Mouse (Mus musculus) brain, embryonic 18.5 days (tissue): ENCODE data around the gene Sorl1.

Source experiments
- DNase-seq: peaks from one replicate; pipeline ENCODE4 v3.0.0-alpha.2; 2012; ENCODE audit warnings: low read depth, low spot score

Gene Sorl1

DNA sequence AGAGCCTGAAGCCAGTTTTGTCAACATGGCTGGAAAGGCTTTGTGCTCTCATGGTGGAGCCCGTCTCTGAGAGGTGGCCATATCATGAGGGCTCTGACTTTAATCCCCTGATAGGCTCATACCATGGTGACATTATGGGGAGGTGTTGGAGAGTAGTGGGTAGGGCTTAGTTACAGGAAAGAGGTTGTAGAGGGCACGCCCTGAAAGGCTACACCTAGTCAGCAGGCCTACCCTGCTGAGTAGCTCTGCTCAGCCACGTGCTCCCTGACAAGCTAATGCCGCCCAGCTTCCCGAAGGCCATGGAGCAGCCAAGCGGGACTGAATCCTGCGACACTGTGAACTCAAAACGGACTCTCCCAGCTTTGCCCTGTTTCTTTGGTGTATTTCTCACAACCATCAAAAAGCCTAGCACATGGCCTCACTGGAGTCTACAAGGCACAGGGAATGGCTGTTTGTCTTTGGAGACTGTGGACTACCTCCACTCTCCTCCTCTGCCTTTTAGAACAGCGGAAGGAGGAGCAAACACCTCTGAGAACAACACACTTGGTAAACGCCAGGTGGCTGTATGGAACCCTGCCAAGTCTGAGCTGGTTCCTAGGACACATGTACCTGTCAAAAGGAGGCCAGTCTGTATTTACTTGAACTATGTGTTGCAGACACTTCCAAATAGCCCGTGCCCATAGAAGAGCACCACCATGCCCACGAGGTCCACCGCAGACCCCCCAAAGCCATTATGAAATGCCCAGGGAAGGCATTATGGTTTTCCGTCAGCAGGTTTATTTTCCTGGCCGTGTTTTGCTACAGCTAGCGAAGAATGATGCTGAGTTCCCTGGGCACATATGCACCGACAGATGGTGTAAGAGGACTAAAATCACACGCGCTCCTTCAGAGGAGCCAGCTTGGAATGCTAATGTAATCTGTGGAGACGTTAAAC is 69.5 kb downstream of the Sorl1 start:
- peak; percentile 85 for DNase-seq

DNA sequence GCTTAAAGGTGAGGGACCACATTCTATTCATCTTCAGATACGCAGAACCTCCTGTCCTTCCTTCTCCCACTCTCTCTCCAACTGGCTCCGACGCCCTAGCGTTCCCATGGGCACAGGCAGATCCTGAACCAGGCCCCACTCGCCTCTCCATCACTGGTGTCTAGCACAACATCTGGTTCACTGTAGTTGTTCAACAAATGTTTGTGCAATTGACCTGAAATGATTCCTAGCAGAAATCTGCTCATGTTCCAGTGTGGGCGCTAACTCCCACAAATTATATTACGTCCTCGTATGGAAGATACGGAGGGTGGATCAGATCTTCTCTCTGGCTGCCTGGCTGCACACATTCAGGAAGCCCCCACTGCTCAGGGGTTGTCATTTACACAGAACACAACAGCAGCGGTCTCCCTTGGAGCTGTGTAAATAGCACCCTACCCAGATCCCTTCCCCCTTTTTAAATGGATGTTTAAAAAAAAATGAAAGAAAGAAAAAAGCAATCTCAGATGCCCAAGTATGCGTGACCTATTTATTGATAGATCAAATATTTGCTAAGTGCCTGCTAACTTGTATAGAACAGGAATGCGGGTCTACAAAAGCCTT is 70.4 kb downstream of the Sorl1 start:
- DNase-seq = no peak

DNA sequence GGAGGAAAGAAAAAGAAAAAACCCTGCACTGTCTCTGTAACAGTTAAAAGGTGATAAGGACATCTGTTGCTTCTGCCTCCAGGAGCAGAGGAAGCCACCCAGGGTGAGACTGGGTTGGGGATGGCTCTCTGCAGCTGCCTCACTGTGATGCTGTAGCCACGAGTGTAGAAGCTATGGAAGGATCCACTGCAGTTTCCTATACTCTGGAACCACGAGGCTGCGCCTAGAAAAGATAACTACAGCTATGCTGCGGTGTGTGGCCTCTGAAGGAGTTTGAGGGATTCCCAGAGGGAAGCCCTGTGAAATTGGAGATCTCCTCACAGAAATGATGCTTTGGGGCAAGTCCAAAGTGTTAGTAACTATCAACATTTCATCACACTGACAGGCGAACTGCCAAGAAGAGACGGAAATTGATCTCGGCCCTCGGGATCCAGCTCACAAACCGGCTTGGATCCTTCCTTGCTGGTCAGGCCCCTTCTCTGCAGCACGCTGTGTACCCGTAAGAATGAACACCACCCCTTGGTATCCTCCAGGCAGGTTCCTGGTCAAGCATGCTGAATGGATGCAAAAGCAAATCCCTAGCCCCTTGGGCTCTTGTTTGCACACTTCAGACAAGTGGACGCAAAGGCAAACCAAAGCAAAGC is 71.3 kb downstream of the Sorl1 start:
- no peak for DNase-seq

DNA sequence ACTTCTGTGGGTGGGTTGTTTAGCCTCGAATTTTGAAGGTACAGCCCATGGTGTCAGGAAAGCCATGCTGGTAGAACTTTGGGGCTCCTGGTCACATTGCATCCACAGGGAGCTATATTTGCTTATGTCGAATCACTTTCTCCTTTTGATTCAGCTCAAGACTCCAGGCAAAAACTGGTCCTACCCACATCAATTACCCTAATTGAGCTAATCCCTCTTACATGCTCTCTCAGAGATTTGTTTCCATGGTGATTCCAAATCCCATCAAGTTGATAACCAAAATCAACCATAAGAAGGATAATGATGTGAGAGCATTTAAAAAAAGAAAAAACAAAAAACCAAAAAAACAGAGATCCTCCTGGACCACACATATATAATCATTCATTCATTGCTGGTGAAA is 75.6 kb downstream of the Sorl1 start:
- DNase-seq = no peak

DNA sequence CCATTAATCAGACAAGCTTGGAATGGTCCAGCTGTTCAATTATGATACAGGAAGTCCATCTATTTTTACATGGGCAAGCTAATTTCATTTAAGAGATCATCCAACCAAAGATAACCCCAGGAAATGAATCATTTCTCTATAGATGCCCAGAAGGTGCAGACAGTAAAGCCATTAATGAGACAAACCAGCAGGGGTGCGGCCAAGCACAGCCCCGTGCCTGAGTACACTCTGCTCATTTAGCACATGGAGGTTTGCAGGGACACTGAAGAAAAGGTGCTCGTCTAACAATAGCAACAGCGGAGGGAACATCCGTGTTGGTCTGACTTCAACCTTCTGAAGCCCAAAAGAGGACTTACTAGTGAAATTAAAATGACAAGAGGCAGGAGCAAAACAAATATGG is 76.3 kb downstream of the Sorl1 start:
- no peak for DNase-seq

DNA sequence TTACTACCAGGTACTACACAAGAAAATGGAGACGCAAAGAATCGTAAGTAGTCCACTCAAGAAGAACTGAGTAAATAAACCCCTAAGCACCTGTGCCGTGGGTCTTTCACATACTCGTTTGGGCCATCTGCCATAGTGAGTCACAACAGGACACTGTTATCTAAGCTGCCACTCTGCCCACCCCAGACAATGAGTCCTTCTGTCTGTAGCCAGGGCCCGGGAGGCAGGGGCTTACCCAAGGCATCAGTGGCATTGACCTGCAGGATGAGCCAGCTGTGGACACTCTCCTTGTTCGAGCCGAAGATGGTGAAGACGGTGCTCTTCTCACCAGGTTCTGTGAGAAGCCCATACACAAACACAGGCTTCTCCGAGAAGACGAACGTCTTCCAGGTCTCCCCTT is 77.8 kb downstream of the Sorl1 start:
- DNase-seq = no peak

DNA sequence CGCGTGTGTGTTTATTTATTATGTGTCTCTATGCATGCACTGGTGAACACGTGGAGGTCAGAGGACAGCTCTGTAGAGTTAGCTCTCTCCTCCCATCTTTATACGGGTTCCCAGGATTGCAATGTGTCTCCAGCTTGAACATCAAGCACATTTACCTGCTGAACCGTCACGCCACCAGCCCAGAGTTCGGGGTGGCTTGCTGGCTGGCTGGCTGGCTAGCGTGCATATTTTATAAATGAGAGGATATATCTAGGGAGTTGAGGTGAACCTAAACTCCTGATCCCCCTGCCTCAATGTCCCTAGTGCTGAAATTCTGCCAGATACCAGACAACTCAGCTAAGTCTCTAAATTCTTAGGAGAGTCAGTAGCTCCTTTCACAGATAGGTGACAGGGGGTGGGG is 79.4 kb downstream of the Sorl1 start:
- no peak for DNase-seq

DNA sequence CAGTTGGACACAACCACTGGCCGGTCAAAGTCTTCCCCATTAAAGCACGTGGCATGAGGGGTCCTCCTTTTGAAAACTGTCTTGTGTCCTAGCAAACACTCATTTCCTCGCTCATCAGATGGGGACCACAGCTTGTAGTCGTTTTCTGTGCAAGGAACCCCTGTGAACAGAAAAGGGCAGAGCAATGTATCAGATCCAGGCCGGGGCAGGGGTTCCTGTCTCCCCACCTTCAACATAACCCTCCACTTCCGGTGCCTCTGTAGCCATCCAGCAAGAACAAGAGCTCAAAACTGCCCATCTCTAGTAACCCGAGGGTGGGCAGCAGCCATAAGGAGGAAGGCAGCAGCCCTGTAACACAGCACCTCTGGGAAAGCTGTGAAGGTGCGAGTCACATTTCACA is 80.2 kb downstream of the Sorl1 start:
- no peak for DNase-seq

DNA sequence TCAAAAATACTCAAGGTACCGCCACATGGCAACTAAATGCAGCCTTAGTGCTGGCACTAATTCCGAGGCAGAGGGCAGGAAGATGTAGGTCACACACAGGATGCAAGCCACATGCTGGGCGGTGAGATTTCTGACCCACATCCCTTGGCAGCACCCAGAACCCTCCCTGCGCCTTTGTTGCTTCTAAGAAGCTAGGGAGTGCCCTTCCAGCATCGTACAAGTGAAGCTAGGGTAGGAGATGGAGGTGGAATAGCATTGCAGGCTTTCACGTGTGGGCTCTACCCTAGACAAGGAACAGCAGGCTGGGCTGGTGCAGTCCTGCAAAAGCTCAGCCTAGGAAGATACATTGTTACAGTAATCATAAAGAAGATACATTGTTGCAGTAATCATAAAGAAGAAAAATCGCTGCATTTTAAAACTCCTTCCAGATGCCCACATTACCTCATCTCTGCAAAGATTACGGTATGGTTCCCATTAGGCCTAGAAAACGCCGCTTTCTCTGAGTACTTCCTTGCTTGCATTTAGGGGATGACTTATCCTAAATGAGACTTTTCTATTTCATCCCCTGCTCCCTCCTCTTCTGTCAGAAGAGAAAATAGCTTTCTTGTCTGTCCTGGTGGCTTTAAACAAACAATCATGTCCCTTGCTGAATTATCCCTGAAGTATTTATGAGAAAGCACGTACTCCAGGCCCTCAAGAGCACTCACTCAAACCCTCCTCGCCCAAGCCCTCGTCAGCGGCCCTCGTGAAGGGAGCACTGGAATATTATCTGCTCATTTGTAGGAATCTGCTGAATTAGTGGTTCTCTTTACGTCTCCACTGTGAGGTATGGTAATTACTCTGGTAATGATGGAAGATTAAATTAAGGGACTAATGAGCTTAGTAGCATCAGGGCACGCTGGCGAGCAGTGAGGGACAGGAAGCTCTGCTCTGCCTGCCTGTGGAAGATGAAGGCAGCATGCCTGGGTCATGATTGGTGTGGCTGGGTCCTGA is 84.8 kb downstream of the Sorl1 start:
- DNase-seq = no peak

DNA sequence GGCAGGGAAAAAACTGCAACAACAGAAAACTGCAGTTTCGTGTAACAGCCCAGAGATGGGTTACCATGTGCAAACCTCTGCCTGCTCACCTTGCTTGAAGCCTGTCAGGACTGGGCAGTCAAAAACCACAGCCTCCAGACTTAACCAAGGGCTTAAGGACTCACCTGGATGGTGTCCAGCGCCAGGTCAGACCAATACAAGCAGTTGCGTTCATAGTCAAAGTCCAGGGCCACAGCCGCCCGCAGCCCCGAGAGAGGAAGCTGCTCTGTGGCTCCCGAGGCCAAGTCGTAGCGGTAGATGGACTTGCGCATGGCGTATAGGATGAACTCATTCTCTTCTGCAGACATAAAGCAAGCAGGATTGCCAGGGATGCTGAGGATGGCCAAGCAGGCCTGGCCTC is 87.2 kb downstream of the Sorl1 start:
- DNase-seq = no peak

DNA sequence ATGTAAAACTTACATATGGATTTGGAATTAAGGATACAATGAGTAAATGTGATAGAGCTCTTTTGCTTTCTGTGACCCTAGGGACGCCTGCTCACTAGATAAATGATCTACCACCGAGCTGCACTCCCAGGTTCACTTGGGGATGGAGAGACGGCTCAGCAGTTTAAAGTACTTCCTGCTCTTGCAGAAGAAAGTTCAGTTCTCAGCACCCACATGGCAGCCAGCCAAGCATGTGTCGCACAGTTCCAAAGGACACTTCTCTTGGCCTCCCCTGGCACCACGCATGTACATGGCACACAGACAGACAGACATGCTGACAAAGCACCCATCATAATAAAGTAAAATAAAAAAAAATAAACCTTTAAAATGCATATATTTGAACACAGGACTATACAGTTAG is 88.1 kb downstream of the Sorl1 start:
- DNase-seq = no peak

DNA sequence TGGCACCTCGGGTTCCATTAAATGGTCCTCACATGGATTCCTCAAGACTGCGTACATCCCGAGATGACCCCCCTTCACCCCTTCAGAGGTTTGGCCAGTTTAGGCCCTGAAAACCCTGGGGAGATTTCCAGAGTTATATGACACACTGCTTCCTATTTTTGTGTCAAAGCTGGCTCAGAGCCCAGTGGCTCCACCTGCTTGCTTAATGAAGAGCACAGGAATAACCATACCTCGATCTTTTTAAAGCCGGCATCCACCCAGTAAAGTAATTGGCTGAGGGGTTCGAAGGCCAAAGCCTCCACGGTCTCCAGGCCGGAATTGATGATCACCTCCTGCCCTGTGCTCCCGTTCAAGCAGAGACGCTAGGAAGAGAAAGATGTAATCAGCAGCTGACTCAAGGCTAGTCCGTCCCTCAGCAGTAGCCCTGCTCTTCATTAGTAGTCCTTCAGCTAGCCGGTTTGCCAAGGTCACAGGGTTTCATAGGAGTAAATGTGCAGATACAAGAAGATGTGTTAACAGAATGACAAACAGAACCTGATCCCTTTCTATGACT is 88.8 kb downstream of the Sorl1 start:
- DNase-seq = no peak

DNA sequence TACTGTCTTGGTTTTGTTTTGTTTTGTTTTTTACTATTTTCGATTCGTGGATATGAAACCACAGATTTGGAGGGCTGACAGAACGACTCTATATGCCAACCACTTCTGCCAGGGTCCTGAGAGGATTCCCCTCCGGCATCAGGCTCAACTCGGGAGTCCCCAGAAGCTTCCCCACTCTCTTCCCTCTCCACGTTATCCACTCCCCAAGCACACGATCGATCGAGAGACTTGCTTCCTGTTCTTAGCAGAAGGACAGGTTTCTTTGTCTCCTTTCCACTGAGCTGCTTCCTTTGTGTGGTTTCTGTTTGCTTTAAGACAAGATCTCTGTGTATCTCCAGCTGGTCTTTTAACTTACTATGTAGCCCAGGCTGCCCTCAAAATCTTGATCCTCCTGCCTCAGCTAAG is 90.0 kb downstream of the Sorl1 start:
- DNase-seq = no peak

DNA sequence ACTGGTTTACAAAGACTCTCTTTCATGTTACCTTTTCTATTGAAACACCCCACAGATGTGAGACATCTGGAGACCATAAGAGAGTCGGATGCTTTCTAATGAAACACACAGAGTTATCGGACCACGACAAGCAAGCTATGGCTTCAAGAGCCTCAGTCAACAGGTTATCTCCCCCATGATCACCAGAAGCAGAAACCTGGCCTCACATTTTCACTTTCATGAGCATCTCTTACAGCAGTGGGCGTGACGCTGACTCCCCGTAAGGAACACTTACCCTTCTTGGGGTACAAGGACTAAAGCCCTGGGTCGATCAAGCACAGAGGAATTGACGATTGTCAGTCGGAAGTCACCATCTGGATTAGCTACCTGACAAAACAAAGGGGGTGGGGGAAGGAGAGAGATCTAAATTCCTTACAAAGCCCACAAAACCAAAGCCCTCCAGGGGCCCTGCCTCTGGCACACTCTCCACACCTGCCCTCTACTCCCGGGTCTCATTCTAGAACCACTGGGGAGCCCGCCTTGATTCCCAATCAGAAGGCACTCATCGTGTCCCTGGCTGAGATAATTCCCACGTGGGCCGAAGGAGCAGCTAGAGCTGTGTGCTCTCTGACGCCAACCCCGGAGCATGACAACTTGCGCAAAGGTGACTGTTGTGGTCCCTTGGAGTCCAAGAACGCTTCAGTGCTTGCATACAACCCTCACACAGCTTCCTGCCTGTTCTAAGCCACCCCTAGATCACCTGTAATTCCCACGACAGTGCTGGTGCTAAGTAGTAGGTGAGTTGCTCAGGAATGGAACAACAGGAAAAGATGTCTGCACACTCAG is 90.6 kb downstream of the Sorl1 start:
- no peak for DNase-seq

DNA sequence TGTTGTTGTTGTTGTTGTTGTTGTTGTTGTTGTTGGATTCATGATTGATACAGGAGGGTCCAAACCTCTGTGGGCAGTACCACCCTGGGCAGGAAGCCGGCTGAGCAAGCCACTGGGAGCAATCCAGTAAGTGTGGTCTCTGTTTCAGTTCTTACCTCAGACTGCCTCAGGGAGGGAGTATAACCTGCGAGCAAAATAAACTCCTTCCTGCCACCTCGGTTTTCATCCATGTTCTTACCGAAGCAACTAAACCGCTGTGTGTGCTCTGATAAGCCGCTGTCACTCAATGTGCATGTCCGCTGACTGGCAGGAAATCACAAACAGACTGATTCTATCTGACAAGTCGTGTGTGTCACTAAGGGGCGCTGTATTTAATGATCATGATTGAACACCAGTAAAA is 91.7 kb downstream of the Sorl1 start:
- DNase-seq = no peak

DNA sequence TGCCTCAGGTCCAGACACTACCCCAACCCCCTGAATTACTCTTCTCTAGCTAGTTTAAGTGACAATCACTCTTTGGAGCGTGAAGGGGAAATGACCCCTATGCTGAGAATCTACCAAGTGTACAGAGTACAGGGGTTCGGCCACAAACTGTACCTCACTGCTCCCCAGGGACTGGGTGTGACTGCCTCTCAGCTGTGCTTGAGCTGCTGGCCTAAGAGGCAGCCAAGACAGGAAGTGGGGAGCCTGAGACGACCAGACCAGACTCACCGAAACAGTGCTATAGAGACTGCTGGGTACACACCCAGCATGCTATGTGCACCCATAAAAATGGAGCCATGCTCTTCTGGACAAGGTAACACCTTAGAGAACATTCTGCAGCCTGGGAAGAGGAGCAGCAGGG is 95.3 kb downstream of the Sorl1 start:
- no peak for DNase-seq

DNA sequence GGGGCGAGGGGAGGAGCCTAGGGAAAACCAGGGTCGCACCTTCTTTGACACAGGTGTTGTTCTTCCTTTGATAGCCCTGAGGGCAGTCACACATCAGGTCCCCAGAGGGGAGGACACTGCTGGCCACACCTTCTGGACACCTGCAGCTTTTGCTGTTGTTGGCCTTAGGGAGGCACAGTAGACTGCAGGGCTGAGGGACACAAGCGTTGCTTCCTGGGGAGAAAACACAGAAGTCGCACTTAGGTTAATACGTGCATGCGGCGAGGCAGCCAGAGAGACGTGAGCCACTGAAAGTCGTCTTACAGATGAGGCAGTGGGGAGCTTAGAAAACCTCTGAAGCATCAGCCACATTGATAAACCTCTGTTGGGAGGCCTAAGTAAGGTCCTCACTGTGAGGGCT is 99.8 kb downstream of the Sorl1 start:
- DNase-seq = no peak

DNA sequence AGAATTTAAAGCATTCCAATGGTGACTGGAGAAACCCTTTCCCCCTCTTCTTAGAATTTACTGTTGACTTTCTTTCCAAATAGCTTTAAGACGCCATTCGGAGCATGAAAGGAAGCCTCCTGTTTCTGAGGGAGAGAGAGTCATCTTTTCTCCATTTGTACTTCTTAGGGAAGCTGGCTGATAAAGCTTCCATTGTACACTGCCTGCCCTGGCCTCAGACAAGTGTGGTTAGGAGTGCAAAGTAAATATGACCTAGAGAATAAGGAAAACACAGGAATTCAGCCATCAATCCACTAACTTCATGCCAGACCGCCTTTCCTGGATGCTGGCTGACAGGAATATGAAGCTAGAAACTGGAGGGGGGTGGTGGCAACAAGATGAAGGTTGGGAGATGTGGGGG is 100.7 kb downstream of the Sorl1 start:
- no peak for DNase-seq

DNA sequence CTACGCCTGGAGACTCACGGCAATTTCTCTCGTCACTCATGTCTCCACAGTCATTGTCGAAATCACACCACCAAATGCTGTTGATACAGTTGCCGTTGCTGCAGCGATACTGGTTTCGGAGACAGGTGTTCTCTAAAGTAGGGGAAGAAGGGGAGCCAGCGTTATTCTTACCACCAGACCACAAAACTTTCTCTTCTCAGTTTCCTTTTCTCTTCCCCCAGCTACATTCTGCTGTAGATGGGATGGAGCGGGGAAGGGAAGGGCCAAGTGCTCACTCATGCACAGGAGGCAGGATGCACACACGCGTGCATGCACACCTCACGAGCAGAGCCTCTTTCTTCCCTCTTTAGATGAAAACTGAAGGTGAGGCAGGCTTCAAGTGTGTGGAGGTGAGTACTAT is 101.8 kb downstream of the Sorl1 start:
- DNase-seq = no peak

DNA sequence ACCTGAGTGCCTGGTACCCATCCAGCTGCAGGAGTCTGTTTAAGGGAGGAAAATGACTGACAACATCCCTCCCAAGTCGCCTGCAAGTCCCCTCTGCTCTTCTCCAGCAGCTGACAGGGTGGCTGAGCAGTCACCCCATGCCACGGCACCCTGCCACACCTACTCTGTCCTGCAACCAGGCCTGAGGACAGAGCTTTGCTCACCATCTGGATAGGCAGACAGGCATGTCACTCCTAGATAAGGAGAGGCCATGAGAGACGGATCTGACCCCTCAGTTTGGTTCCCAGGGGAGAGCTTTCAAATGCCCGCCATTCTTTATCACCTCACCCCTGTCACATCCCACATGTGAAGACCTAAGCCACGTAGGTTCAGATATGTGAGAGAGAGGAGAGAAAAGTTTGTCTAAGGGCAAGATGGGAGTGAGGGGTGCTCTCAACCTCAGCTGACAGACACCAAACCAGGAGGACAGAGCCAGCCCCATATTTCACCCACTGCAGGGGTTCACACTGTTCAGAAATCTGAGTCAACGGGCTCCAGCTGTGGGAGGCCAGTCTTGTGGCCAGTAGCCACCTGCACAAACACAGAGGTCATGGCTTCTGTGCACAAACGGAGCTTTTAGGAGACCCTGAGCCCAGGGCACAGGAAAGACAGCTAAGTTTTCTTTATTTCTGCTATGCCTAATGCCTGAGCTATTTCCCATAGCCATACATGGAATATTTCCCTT is 104.6 kb downstream of the Sorl1 start:
- no peak for DNase-seq
